Mouse (Mus musculus) intestine, postnatal 0 days (tissue): ENCODE measurements around the gene Samd8. TPM values are rescaled to one million over a fixed set of nuclear protein-coding genes. Genes with fewer than 3 reads are reported as not detected.

Experiments
- ATAC-seq: fragments of 200-750 bp; cut with Nextera tagmentation; 2 replicates; pipeline ENCODE4 v1.8.0; 2017; ENCODE audit warnings: mild to moderate bottlenecking, moderate TSS enrichment, moderate library complexity
- H3K27ac ChIP-seq: fragments of 300-500 bp; sonication (generic); 2 replicates; pipeline ENCODE4 v1.5.1; 2014; ENCODE audit warnings: mild to moderate bottlenecking, low read depth, low read length, moderate library complexity
- H3K27me3 ChIP-seq: fragments of 300-500 bp; sonication (generic); replicated peaks from 2 replicates; pipeline ENCODE4 v1.6.1; 2014; ENCODE audit warnings: low read length, mixed read lengths; ENCODE audit not compliant: control insufficient read depth, insufficient read depth
- H3K36me3 ChIP-seq: fragments of 300-500 bp; sonication (generic); 2 replicates; pipeline ENCODE4 v1.6.1; 2014; ENCODE audit warnings: mild to moderate bottlenecking, moderate library complexity; ENCODE audit not compliant: control insufficient read depth, insufficient read depth
- H3K4me1 ChIP-seq: fragments of 300-500 bp; sonication (generic); replicated peaks from 2 replicates; pipeline ENCODE4 v1.6.1; 2014; ENCODE audit warnings: antibody characterized with exemption, low read length, mixed read lengths; ENCODE audit not compliant: control insufficient read depth, insufficient read depth
- H3K4me2 ChIP-seq: fragments of 300-500 bp; sonication (generic); replicated peaks from 2 replicates; pipeline ENCODE4 v1.6.1; 2014; ENCODE audit warnings: low read depth, mild to moderate bottlenecking, moderate library complexity
- H3K4me3 ChIP-seq: fragments of 300-500 bp; sonication (generic); 2 replicates; pipeline ENCODE4 v1.5.1; 2014; ENCODE audit warnings: low read depth, low read length
- H3K9ac ChIP-seq: fragments of 300-500 bp; sonication (generic); 2 replicates; pipeline ENCODE4 v1.6.1; 2014; ENCODE audit warnings: mild to moderate bottlenecking, low read depth, low read length
- H3K9me3 ChIP-seq: fragments of 300-500 bp; sonication (generic); 2 replicates; pipeline ENCODE4 v1.6.1; 2016; ENCODE audit warnings: mixed run types; ENCODE audit not compliant: control insufficient read depth
- CTCF ChIP-seq: sonication (generic); IDR thresholded peaks from 2 replicates; pipeline ENCODE4 v1.5.1; 2016; ENCODE audit warnings: low read depth, mild to moderate bottlenecking, control low read depth, antibody characterized with exemption, moderate library complexity
- WGBS: fragments of 180-500 bp; shearing (Covaris S2); extraction: QIAGEN DNeasy Blood & Tissue Kit; methylation state at CpG from one replicate; pipeline ENCODE4 v1.1.7; 2014; 5-methylcytosine and 5-hydroxymethylcytosine counted together
- polyA plus RNA-seq: library from polyadenylated mRNA; unstranded; fragments of >200 nt; fragmentation: Nextera tagmentation; extraction: Ambion mirVana; gene quantifications from 2 replicates; pipeline ENCODE4 v1.2.1, GENCODE M21; 2015

The Samd8 gene
- polyA plus RNA-seq, 1 experiment from 2014 or later = 16.3 TPM

- Histone ChIP-seq H3K4me1 (no peaks in the 10 kb centered on the region), H3K27ac (no peak overlapping the region), H3K36me3 (no peaks in the 10 kb centered on the region), H3K4me2 (no peak overlapping the region), H3K27me3 (no peaks in the 10 kb centered on the region), H3K4me3 (no peak overlapping the region), H3K9me3 (no peaks in the 10 kb centered on the region), H3K9ac (no peak overlapping the region)
- WGBS = 67% methylated on average over 3 of the region's 3 CpGs
- no peak for ATAC-seq
- TF ChIP-seq CTCF = no peak
Measured at GRCm38 (mm10) chr14:21816255-21816654, 65.9 kb downstream of the Samd8 start.

- WGBS = 32% methylated on average over 4 of the region's 4 CpGs
- H3K4me2 ChIP-seq = 0 out of 2 replicates have a peak overlapping the region, but pooled peaks have one; percentile 6
- TF ChIP-seq CTCF = no peak
- no peaks in the 10 kb centered on the region for H3K9me3 ChIP-seq
- no peak overlapping the region for H3K9ac ChIP-seq
- no peaks in the 10 kb centered on the region for H3K36me3 ChIP-seq
- H3K4me1 ChIP-seq = no peaks in the 10 kb centered on the region
- ATAC-seq = peak; percentile 44
- peak overlapping the region; percentile 28; the same call in 1 of the 2 replicates for H3K27ac ChIP-seq
- H3K27me3 ChIP-seq = no peaks in the 10 kb centered on the region
- no peak overlapping the region for H3K4me3 ChIP-seq
Measured at GRCm38 (mm10) chr14:21817453-21817852, 67.1 kb downstream of the Samd8 start.

- H3K4me3 ChIP-seq = no peak overlapping the region
- H3K27ac ChIP-seq = no peak overlapping the region
- H3K36me3 ChIP-seq = no peaks in the 10 kb centered on the region
- peak; percentile 62 for TF ChIP-seq CTCF
- ATAC-seq = no peak
- WGBS = 90% methylated on average over 4 of the region's 4 CpGs
- no peaks in the 10 kb centered on the region for H3K9me3 ChIP-seq
- no peaks in the 10 kb centered on the region for H3K27me3 ChIP-seq
- H3K4me1 ChIP-seq = 0 out of 2 replicates have a peak, but pooled peaks cover 4% of the 10 kb centered on the region
- H3K4me2 ChIP-seq = no peak overlapping the region
- H3K9ac ChIP-seq = no peak overlapping the region
Measured at GRCm38 (mm10) chr14:21820880-21821505, 70.7 kb downstream of the Samd8 start.

GRCm38 (mm10) chr14:21822307-21822706 is 72.0 kb downstream of the Samd8 start:
- no peak overlapping the region for H3K9ac ChIP-seq
- H3K4me1 ChIP-seq = 0 out of 2 replicates have a peak, but pooled peaks cover 4% of the 10 kb centered on the region
- WGBS = 79% methylated on average over 7 of the region's 7 CpGs
- TF ChIP-seq CTCF = no peak
- H3K4me3 ChIP-seq = no peak overlapping the region
- H3K4me2 ChIP-seq = no peak overlapping the region
- H3K27ac ChIP-seq = no peak overlapping the region
- ATAC-seq = no peak
- no peaks in the 10 kb centered on the region for H3K36me3 ChIP-seq
- H3K9me3 ChIP-seq = no peaks in the 10 kb centered on the region
- no peaks in the 10 kb centered on the region for H3K27me3 ChIP-seq

GRCm38 (mm10) chr14:21822795-21823374 is 72.6 kb downstream of the Samd8 start:
- Histone ChIP-seq H3K9ac (no peak overlapping the region), H3K4me2 (no peak overlapping the region), H3K9me3 (no peaks in the 10 kb centered on the region), H3K27ac (peak overlapping the region; percentile 76), H3K4me3 (no peak overlapping the region), H3K4me1 (0 out of 2 replicates have a peak, but pooled peaks cover 4% of the 10 kb centered on the region), H3K27me3 (no peaks in the 10 kb centered on the region), H3K36me3 (no peaks in the 10 kb centered on the region)
- WGBS = 11% methylated on average over 7 of the region's 7 CpGs
- no peak for TF ChIP-seq CTCF
- ATAC-seq = 0 out of 2 replicates have a peak, but pooled peaks have one; percentile 9

- Histone ChIP-seq H3K27me3 (no peaks in the 10 kb centered on the region), H3K36me3 (no peaks in the 10 kb centered on the region), H3K4me1 (peaks cover 5% of the 10 kb centered on the region; the same call in 1 of the 2 replicates), H3K27ac (peak overlapping the region; percentile 74), H3K4me2 (no peak overlapping the region), H3K9ac (no peak overlapping the region), H3K4me3 (no peak overlapping the region), H3K9me3 (no peaks in the 10 kb centered on the region)
- TF ChIP-seq CTCF = no peak
- 33% methylated on average over 7 of the region's 7 CpGs for WGBS
- ATAC-seq = no peak
Measured at GRCm38 (mm10) chr14:21823897-21824296, 73.6 kb downstream of the Samd8 start.
